Mouse (Mus musculus): ENCODE results near the gene Ttc27. TPM values are rescaled to one million over a fixed set of nuclear protein-coding genes. Genes with fewer than 3 reads are reported as not detected.

Gene Ttc27
- total RNA-seq, 2 experiments from 2014 or later: 23.8 to 24.6 TPM

DNA sequence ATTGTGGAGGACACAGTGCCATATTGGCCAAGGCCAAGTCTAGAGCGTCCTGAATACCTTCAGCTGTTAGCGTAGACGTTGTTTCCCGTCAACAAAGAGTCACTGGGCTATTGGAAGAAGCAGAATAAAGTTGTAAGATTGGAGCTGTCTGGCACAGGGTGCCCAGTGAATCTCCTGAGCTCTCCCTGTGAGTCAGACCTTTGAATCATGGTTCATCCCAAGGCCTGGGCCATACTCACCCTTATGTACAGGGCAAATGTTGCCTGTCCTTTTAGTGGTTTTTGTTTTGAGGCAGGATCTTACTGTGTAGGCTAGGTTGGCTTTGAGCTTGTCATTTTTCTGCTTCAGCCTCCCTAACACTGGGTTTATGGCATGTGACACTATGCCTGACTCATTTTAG lies 91.4 kb downstream of the Ttc27 start:
- intact Hi-C loops (cut with DNase I): loop anchor here (10.0 kb wide), 1 partner anchor 576 kb away; no protein-coding TSS in a partner anchor
- no peak for DNase-seq (ENCODE audit: low spot score in 2 of 2)

- intact Hi-C loops (cut with DNase I): loop anchor here (2.0 to 5.0 kb wide), 3 partner anchors 194 to 726 kb away; partner anchors contain the start of gene Ltbp1
- no peak for DNase-seq (ENCODE audit: low spot score in 2 of 2)
Measured at GRCm38 (mm10) chr17:74810892-74811625, 93.5 kb downstream of the Ttc27 start.

- intact Hi-C loops (cut with DNase I): no loop called here
Measured at GRCm38 (mm10) chr17:74819711-74820110, 102.2 kb downstream of the Ttc27 start.

GRCm38 (mm10) chr17:74830851-74831250 lies 113.3 kb downstream of the Ttc27 start:
- no peak for DNase-seq (ENCODE audit: low spot score in 2 of 2)
- intact Hi-C loops (cut with DNase I): no loop called here

More at GRCm38 (mm10) chr17:74819711-74820110, 102.2 kb downstream of the Ttc27 start:
- DNase-seq (ENCODE audit: low spot score in 2 of 2): no peak

DNA sequence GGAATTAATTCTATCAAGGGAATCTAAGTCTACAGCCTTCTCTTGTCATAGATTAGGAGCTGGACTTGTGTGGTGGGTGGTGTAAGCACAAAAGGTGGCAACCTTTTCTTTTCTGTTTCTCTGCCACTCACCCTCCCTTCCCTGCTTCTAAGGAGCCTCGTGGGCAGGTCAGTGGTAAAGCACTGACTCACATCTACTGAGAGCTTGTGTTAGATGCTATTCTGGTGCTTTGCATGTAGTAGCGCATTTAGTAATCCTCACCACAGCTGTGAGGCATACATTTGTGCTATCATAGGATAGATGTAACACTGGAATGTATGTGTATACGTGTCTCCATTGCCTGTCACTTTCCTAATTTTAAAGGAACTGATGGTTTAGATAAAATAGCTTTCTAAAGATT lies 124.2 kb downstream of the Ttc27 start:
- intact Hi-C loops (cut with DNase I): no loop called here
- no peak for DNase-seq (ENCODE audit: low spot score in 2 of 2)

DNA sequence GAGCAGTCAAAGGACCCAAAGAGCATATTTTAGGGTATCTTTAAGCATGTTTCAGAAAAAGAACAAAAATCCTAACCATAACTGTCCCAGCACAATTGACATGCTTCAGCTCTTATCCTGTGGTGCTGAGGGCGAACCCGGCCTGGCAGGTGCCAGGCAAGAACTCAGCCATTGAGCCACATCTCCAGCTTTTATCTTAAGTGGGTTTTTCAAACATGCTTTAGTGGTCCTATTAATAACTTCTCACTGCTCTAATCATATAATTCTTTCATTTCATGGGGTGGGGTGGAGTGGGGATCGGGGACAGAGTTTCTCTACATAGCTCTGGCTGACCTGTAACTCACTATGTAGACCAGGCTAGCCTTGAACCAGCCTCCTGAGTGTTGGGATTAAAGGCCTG lies 125.1 kb downstream of the Ttc27 start:
- DNase-seq (ENCODE audit: low spot score in 2 of 2): no peak
- intact Hi-C loops (cut with DNase I): no loop called here

DNA sequence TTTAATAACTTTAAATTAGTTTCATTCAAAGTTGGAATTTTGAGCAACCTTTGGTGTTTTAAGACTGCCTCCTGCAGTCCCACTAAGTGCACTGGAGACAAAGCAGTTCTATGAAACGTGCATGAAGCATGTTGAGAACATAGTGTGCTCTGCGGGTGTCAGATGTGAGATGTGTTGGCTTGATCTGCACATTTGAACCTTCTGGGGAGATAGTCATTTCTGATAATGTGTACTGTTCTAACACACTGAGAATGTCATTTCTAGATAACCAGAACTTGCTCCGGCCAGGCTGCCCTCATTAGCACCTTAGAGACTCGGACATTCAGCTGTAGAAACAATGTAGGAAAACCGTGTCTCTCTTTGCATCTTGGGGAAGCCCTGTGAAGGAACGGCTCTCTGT lies 126.0 kb downstream of the Ttc27 start:
- intact Hi-C loops (cut with DNase I): no loop called here
- no peak for DNase-seq (ENCODE audit: low spot score in 2 of 2)

GRCm38 (mm10) chr17:74846031-74846891 lies 128.7 kb downstream of the Ttc27 start:
- intact Hi-C loops (cut with DNase I): no loop called here
- DNase-seq (ENCODE audit: low spot score in 2 of 2): no peak

DNA sequence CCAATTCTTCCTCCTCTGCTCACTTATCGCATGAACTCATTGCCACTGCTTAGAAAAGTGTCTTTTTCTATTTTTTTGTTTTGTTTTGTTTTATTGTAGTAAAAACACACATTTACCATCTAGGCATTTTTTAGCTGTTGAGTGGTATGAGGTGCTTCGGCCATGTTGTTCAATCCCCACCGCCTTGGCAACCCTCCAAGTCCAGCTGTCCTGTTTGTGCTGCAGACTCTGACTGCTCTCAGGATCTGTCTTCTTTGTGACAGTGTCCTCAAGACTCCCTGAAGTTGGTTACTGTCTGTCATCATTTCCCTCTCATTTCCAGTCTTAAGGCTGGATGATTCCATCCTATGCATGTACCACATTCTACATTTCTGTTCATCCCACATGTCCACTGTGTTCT lies 132.7 kb downstream of the Ttc27 start:
- intact Hi-C loops (cut with DNase I): no loop called here
- no peak for DNase-seq (ENCODE audit: low spot score in 2 of 2)

GRCm38 (mm10) chr17:74859298-74859697 lies 141.8 kb downstream of the Ttc27 start:
- DNase-seq (ENCODE audit: low spot score in 2 of 2): no peak
- intact Hi-C loops (cut with DNase I): no loop called here

DNA sequence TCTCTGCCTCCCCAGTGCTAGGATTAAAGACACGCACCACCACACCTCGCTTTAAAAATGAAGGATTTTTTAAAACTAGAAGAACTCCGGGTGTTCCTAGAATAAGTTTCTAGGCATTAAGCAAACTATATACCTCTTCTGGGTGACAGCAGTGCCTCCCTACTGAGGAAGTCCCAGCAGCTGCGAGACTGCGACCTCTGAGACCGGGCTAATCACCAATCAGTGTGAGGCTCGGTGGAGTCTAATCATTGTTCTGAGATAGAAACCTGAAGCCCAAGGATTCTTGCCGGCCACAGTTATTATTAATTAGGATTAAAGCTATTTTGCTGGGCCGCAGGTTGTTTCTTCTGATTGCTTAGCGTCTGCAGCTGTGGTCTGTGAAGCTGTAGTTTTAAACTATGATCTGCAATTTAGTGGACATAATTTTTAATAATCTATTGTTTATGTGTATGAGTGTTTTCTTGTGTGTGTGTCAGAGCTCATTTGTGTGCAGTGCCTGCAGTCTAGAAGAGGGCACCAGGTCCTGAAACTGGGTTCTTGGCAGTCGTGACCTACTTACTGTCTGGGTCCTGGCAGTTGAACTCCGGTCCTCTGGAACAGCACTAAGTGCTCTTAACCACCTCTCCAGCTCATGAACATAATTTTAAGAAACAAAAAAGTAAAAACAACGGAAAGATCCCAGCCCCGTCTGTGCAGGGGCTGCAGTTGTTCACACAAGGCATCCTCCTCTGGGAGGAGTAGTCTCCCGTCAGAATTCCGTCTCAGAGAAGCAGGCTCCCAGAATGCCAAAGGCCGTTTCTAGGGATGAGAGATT lies 142.9 kb downstream of the Ttc27 start:
- intact Hi-C loops (cut with DNase I): no loop called here
- DNase-seq (ENCODE audit: low spot score in 2 of 2): no peak

DNA sequence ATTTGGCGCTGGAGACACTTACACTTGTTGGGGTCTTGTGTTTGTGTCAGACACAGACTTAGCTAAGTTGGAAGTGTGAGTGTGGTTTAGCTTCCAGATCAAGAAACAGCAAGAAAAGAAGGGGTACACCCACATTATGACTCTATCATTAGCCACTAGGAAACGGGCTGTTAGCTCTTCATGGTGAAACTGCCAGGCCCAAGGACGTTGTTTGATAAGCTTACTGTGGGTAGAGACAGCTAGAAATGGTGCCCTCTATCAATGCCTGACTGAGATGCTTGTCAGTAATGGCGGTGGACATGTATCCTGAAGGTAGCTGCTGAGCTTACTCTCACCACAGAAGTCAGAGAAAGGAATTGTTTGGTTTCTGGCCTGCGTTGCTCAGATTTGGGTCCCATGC lies 146.3 kb downstream of the Ttc27 start:
- no peak for DNase-seq (ENCODE audit: low spot score in 2 of 2)
- intact Hi-C loops (cut with DNase I): no loop called here

GRCm38 (mm10) chr17:74864790-74865548 lies 147.4 kb downstream of the Ttc27 start:
- intact Hi-C loops (cut with DNase I): no loop called here
- no peak for DNase-seq (ENCODE audit: low spot score in 2 of 2)

DNA sequence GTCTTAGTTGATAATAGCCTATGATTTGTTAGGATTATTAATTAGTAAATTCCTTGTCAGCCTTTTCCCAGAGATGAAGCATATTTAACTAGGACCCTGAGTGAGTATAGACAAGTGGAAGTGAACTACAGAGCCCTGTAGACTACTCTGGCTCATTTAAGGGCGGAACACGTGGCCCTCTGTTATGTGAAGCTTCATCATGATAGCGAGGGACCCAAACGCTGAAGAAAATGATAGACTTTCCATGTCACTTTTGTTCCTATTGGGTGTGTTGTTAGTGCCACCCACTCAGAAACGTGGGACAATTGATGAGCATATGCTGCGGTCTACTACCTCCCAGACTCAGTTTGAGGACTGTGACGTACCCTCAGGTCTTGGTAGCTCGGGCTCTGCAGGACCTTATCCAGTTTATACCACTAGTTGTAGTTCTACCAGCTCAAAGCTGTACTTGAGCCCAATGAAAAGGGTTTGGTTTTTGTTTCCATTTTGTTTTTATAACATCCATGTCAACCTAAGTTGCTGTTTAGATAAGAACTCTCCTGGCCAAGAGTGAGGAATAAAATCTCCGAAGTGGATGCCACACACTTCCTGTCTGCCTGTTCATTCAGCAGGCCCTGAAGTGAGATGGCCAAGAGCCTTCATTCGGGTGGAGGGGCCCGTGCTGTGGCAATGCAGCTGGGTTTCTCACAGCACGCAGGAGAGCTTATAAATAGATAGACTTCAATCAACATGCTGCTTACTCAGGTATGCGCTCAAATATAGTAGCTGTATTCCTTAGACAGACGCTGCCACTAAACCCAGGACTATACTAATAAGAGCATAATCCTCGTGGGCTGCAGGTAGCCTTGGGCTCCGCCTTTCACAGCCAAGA lies 148.4 kb downstream of the Ttc27 start:
- intact Hi-C loops (cut with DNase I): no loop called here

GRCm38 (mm10) chr17:74866565-74867507 lies 149.3 kb downstream of the Ttc27 start:
- intact Hi-C loops (cut with DNase I): no loop called here
- no peak for DNase-seq (ENCODE audit: low spot score in 2 of 2)

More for the DNA sequence above, 148.4 kb downstream of the Ttc27 start:
- DNase-seq (ENCODE audit: low spot score in 2 of 2): no peak

- intact Hi-C loops (cut with DNase I): no loop called here
- no peak for DNase-seq (ENCODE audit: low spot score in 2 of 2)
Measured at GRCm38 (mm10) chr17:74868185-74868907, 150.8 kb downstream of the Ttc27 start.

DNA sequence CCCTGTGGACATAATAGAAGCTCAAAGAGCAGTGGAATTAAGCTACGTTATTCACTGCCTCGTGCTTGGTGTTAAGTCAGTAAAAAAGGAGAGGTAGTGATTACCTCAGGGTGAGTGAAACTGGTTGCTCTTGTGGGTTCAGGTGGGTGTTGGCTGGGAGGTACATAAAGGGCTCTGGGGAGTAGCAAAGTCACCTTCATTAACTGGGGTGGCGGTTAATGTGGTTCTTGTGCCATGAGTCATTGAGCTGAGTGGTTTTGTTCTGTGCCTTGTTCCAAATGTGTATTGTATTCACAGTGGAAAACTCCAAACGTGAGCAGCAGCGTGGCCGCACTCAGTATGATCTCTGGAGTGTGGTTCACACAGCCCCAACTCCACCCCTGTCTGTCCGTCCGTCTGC lies 152.0 kb downstream of the Ttc27 start:
- no peak for DNase-seq (ENCODE audit: low spot score in 2 of 2)
- intact Hi-C loops (cut with DNase I): no loop called here

All from left cerebral cortex, postnatal 36 days (tissue).